Mouse (Mus musculus) skeletal muscle tissue, adult 2 months (tissue): Measurements from ENCODE around the gene Grm7.

Experiments
- DNase-seq: peaks from one replicate; pipeline ENCODE4 v3.0.0-alpha.2; 2012; ENCODE audit warnings: low read depth, low spot score

Grm7 gene

GRCm38 (mm10) chr6:110645411-110646361 lies at the start of gene Grm7:
Grm7 (plus strand) TSS chr6:110645581.
- no peak for DNase-seq

DNA sequence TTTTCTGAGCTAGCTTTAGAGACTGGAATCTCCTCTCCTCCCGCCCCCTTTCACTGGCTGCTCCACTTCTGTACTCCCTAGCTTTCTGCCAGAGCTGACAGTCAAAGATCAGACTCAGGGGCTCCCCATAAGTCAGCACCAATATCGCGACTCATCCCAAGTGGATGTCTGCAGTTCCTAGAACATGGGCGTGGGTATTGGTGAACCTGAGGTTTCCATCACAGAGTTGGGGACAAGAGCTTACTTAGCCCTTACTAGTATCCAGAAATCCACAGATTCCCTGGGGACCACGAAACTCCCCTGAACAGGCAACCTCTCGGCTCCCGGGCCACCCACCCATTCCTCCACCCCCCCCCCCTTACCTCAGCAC lies 355 bp upstream of the Grm7 start:
- no peak for DNase-seq

DNA sequence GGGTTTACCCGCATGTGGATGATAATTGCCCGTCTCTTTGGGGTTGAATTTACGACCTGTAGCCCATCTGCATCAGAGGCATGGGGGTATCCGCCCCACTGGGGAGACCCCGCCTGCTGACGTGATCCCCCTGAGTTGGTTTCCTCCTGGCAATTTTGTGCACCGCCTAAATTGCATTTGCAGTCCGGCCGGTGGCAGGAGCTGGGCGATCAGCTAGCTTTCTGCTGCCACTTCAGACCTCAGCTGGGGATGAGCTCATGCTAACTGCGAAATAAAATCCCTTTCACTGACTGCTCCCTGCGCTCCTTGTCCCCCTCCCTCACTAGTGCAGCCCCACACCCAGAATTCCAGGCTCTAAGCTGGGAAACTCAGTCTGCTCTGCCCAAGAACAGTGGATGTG lies 1.5 kb downstream of the Grm7 start:
- no peak for DNase-seq

DNA sequence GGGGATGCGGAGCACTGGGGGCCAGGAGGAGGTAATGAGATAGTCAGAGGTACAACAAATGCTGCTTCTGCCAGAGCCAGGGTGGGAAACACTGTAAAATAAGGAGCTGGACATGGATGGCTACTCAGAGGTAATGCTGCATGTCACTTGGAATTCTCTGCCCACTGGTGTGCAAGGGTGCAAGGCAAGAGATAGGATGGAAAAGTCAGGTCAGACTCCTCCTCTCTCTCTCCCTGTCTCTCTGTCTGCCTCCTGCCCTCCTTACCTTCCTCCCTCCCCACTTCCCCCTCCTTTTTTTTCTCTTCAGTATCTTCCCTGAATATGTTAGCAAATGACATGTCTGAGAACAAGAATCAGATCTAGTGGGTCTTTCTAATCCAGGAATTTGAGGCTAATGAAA lies 3.8 kb downstream of the Grm7 start:
- DNase-seq = no peak

DNA sequence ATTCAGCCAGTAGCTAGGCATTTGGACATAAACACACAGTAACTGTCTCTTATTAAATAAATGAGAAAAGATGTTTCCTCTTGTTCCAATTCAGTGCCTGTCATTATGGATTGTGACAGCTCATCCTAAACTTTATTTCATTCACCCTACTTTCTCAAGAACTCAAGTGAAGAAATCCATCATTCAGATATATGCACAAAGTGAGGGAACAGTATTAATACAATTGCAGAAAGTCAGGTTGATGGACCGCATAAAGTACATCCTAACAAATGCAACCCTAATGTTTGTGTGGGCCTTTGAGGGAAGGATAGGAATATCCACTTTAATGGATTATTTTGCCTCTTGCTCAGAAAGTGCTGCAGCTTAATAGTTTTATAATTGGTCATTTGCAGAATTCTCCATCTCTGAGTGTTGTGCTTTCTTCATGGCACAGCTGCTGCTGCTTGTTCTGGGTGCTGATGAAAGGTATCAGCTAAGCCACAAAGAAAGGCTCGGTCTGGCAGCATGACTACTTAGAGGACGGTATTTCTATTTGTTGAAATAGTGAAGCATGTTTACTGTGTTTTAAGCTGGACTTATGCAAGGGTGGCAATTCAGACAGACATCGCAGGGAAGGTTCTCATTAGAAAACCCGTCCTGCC lies 8.1 kb downstream of the Grm7 start:
- DNase-seq = no peak

DNA sequence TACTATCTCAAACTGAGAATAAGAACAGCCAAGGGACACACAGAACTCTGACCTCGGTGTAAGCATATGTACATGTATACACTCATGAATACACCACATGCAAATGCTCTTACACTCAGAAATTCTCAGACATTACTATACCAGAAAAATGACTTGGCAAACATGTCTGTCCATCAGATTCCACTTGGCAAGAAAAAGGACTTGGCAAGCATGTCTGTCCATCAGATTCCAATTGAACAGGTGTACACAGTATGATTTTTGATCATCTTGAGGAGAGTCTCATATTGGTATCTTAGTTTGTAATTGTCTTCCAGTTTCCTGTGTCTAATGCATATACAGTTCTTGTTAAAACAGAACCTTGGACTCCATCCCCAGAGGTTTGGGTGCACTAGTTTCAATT lies 19.1 kb downstream of the Grm7 start:
- DNase-seq = no peak

- DNase-seq = no peak
Measured at GRCm38 (mm10) chr6:110668447-110668846, 23.1 kb downstream of the Grm7 start.

- no peak for DNase-seq
Measured at GRCm38 (mm10) chr6:110690954-110691353, 45.6 kb downstream of the Grm7 start.

DNA sequence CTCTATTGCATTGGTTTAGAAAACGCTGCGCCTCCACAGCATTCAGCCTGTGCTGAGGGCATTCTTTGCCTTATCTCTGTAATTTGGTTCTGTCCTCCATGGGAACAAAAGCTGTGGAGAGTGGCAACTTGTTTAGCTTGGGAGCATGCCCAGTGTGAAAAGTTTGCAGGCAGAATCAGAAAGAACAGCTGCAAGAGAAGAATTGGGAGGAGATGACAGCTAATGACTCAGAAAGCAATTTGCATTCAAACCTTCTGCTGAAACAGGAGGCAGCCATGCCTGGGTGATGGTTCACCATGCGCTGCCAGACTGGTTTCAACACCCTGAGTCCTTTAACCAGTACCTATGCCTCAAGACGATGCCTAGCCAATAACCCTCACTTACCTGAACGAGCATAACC lies 64.4 kb downstream of the Grm7 start:
- no peak for DNase-seq

DNA sequence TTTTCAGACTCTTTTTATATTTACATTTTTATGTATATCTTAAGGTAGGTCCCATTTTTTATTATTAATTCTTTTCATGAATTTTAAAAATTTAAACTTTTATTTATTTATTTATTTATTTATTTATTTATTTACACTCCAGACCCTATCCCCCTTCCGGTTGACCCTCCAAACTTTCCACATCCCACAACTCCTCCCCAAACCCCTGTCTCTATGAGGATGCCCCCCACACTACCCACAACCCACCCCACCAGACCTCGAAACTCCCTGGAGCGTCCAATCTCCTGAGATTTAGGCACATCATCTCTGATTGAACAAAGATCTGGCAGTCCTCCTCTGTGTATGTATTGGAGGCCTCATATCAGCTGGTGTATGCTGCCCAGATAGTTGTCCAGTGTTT lies 69.6 kb downstream of the Grm7 start:
- DNase-seq = no peak

GRCm38 (mm10) chr6:110723371-110723770 lies 78.0 kb downstream of the Grm7 start:
- no peak for DNase-seq

GRCm38 (mm10) chr6:110733914-110734313 lies 88.5 kb downstream of the Grm7 start:
- no peak for DNase-seq

GRCm38 (mm10) chr6:110743981-110744670 lies 98.7 kb downstream of the Grm7 start:
- DNase-seq = no peak

DNA sequence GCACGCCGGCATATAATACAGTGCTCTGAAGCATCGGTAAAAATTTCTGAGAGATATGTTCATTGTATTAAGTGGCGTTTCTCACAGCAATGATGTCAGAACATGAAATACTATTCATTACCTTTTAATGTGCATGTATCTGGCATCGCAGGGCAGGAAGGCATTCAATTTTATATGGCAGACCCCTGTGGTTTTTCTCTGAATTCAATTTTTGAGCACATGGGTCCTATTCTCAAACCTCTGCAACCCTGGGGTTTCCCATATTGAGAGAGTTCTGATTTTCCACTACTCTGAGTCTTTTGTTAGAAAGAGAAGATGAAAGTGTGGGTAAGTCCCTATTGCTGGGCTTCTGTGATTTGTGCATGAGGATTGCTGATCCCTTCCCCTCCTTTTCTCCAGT lies 110.5 kb downstream of the Grm7 start:
- DNase-seq = no peak

- DNase-seq = no peak
Measured at GRCm38 (mm10) chr6:110769588-110769987, 124.2 kb downstream of the Grm7 start.

GRCm38 (mm10) chr6:110772652-110773051 lies 127.3 kb downstream of the Grm7 start:
- DNase-seq = no peak

- no peak for DNase-seq
Measured at GRCm38 (mm10) chr6:110776046-110776445, 130.7 kb downstream of the Grm7 start.

DNA sequence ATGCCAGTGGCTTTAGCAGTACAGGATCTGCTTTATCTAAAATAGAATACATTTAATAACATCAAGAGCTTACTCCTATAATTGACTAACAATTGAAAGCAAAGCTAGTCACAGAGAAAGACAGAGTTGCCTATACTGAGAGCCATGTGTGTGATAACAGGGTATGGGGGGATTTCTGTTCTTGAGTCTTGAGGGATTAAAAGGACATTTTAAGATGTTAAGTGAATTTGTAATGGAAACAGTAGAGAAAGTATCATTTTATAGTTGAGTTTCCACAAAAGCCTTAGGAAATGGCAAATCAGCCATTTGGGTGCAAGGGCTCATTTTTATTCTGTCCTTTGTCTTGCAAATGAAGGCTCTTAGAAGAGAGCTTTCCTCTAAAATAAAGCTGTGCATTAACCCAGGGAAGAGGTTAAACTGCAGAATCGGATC lies 140.1 kb downstream of the Grm7 start:
- DNase-seq = no peak

- no peak for DNase-seq
Measured at GRCm38 (mm10) chr6:110792696-110793095, 147.3 kb downstream of the Grm7 start.

DNA sequence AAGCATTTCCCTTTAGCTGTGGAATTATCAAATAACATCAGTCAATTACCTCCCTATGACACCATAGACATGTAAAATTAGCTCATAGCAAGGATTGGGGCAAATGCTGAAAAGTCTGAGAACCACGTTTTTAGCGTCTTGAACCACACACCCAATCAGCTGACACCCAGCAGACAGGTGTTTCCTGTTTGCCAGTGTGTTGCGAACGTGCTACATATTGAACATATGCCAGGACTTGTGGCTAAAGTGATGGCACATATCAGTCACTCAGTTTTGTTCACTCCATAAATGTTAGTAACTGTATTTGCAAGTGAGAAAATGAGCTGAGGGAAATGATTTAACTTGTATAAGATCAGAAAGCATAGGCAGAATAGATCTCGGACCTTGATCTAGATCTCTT lies 162.1 kb downstream of the Grm7 start:
- no peak for DNase-seq

- DNase-seq = no peak
Measured at GRCm38 (mm10) chr6:110812214-110812613, 166.8 kb downstream of the Grm7 start.

GRCm38 (mm10) chr6:110818236-110818635 lies 172.9 kb downstream of the Grm7 start:
- no peak for DNase-seq
